Mouse (Mus musculus): ENCODE results near the gene Pdzk1.

DNA sequence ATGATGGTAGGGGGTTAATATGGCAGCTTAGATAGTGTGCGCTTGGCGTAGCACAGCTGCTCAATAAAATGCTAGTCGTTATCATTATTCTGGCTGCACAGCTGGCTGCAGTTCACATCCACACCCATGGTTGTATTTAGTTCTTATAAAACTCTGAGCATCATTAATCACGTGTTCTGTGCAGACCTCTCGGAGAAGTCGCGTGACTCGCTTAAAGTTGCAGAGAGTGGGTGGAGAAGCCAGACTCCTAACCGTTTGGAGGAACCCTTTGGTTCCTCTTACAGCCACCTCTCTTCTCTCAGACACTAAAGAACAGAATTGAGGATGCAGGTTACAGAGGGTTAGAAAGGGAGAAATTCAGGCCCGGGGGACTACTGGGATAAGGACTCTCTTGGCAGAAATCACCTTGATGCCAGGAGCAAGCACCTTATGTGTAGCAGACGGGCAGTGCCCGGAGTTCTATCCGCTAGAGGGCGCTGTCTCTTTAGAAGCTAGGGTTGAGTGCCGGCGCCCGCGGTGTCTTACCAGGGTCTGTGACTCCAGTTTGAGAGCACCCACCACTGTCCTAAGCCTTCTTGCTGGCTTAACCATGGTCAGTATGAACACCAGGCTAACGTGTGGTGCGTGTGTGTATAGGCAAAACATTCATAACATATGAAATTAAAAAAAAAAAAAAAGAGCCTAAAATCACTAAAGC lies 16.5 kb upstream of the Pdzk1 start:
- TF ChIP-seq RAD21 (IDR thresholded peaks at IDR 0.05; ENCODE audit: low read depth, low read length) (peak; percentile 69), USF2 (IDR thresholded peaks at IDR 0.05; ENCODE audit: borderline replicate concordance in 1 of 2, insufficient read depth in 1 of 2, low read depth in 1 of 2, low read length in 2 of 2) (peak; percentile 61 to 68; a peak in 2 of 4 replicates), HCFC1 (IDR thresholded peaks at IDR 0.05; ENCODE audit: low read depth, low read length) (no peak; the same call in 1 of the 2 replicates), TCF12 (IDR thresholded peaks at IDR 0.05; ENCODE audit: low read depth, low read length) (peak; percentile 11; the same call in 1 of the 2 replicates), ZKSCAN1 (IDR thresholded peaks at IDR 0.05; ENCODE audit: low read depth, low read length) (0 out of 2 replicates have a peak, but pooled peaks have one; percentile 7), CHD2 (IDR thresholded peaks at IDR 0.05; ENCODE audit: low read length) (no peak), CTCF (IDR thresholded peaks at IDR 0.05 in 2 of 3, conservative IDR thresholded peaks at IDR 0.05 in 1 of 3; ENCODE audit: control insufficient read depth in 1 of 3, insufficient read depth in 1 of 3, low read depth in 2 of 3, low read length in 3 of 3, poor library complexity in 1 of 3, severe bottlenecking in 1 of 3) (peak; percentile 97 to 100 (median 99))
